ENCODE assay signal across 16 mouse cellular contexts in the genomic region with DNA sequence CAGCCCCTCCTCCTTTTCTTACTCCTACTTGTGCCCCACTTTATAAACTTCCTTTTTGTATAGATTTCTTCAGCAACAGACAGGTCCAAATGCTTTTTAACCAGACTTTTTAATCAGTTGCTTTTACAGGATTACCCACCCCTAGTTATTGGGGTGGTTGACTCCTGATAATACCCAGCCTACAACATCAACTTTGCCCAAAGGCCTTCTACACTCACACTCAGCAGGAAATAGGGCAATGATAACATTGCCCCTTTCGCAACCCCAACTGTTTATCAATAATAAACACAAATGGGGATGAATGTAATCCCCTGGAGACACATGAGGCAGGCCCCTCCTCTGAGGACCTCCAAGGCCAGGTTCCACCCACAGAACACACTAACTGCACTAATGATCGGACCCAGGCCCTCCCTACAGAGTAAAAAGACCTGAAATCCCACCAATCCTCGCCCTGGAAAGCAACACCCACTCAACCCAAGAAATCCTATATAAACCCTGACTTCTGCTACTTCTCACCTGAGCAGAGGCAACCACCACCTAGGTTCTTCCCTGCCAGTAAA. TPM values are rescaled to one million over a fixed set of nuclear protein-coding genes. Genes with fewer than 3 reads are reported as not detected.
"Had no signal": no experiment of that assay in that cellular context is flagged by ENCODE, and none has a peak within 500 bp of the region (broad histone marks: within the 10 kb centered on the region; RNA-seq: fewer than 3 reads in every experiment).

No protein-coding gene starts in this region.

- H3K4me1 ChIP-seq: limb, embryonic 15.5 days; midbrain, embryonic 12.5 days; neural tube, embryonic 13.5 days; stomach, embryonic 15.5 days had no signal

- H3K4me2 ChIP-seq: limb, embryonic 15.5 days; lung, embryonic 14.5 days; midbrain, embryonic 12.5 days; neural tube, embryonic 13.5 days; stomach, embryonic 15.5 days had no signal

- H3K9ac ChIP-seq: limb, embryonic 15.5 days; lung, embryonic 14.5 days; midbrain, embryonic 12.5 days; neural tube, embryonic 13.5 days; stomach, embryonic 15.5 days had no signal

- H3K36me3 ChIP-seq: limb, embryonic 15.5 days; midbrain, embryonic 12.5 days; neural tube, embryonic 13.5 days; stomach, embryonic 15.5 days had no signal

- DNase-seq: kidney, adult 18-20 months; kidney, postnatal 10 days; kidney, postnatal 4 days; lung, embryonic 14.5 days; lung, postnatal 10 days; lung, postnatal 4 days; retina, postnatal 1 day; right cerebral cortex, postnatal 14 days; thymus, postnatal 36 days had no signal

- ATAC-seq: midbrain, embryonic 16.5 days had no signal

- H3K27me3 ChIP-seq: limb, embryonic 15.5 days; megakaryocyte, embryonic 14.5 days; midbrain, embryonic 12.5 days; neural tube, embryonic 13.5 days; stomach, embryonic 15.5 days had no signal

- H3K9me3 ChIP-seq: limb, embryonic 15.5 days; megakaryocyte, embryonic 14.5 days; midbrain, embryonic 12.5 days; neural tube, embryonic 13.5 days; stomach, embryonic 15.5 days had no signal

- H3K27ac ChIP-seq: layer of hippocampus, adult 2 months; limb, embryonic 15.5 days; midbrain, embryonic 12.5 days; neural tube, embryonic 13.5 days; stomach, embryonic 15.5 days had no signal

- H3K4me3 ChIP-seq: layer of hippocampus, adult 2 months; limb, embryonic 15.5 days; megakaryocyte, embryonic 14.5 days; midbrain, embryonic 12.5 days; neural tube, embryonic 13.5 days; stomach, embryonic 15.5 days had no signal

RNA-seq across cellular contexts. Expression of a gene that starts 28.9 kb away (rescaled TPM):
- polyA plus RNA-seq: limb, embryonic 15.5 days had no signal
